Mouse (Mus musculus) ES-E14 (cell line): ENCODE results near the gene Plch2. TPM values are rescaled to one million over a fixed set of nuclear protein-coding genes. Genes with fewer than 3 reads are reported as not detected.

Source experiments
- DNase-seq: peaks from one replicate; pipeline ENCODE4 v3.0.0-alpha.2; 2013; ENCODE audit warnings: low read depth, low spot score
- H3K27ac ChIP-seq: 2 replicates; pipeline ENCODE4 v1.5.1; 2012; ENCODE audit warnings: low read depth, mild to moderate bottlenecking, low read length, moderate library complexity, mixed read lengths; ENCODE audit not compliant: poor library complexity, insufficient read depth, severe bottlenecking
- H3K36me3 ChIP-seq: 2 replicates; pipeline ENCODE4 v1.6.1; 2012; ENCODE audit warnings: mild to moderate bottlenecking, low read length, moderate library complexity, mixed read lengths; ENCODE audit not compliant: control insufficient read depth, poor library complexity, insufficient read depth, severe bottlenecking
- H3K4me1 ChIP-seq, 2 experiments: fragments of 150-350 bp in 1 of 2; sonication (generic) in 1 of 2; 2 replicates each; pipeline ENCODE4 v1.6.1; 2012; ENCODE audit warnings: low read length in 2 of 2, mild to moderate bottlenecking in 1 of 2, mixed read lengths in 1 of 2; ENCODE audit not compliant: control insufficient read depth in 2 of 2, insufficient read depth in 2 of 2, poor library complexity in 1 of 2
- H3K4me3 ChIP-seq, 2 experiments: fragments of 150-350 bp in 1 of 2; sonication (generic) in 1 of 2; 2 replicates each; pipeline ENCODE4 v1.5.1; 2012; ENCODE audit warnings: low read length in 2 of 2, low read depth in 1 of 2, mild to moderate bottlenecking in 1 of 2, mixed read lengths in 1 of 2; ENCODE audit not compliant: insufficient read depth in 1 of 2, poor library complexity in 1 of 2, severe bottlenecking in 1 of 2
- H3K9ac ChIP-seq: 2 replicates; pipeline ENCODE4 v1.6.1; 2012; ENCODE audit warnings: low read depth, mild to moderate bottlenecking, low read length, mixed read lengths; ENCODE audit not compliant: poor library complexity, insufficient read depth, severe bottlenecking
- H3K9me3 ChIP-seq: fragments of 150-350 bp; sonication (generic); 2 replicates; pipeline ENCODE4 v1.6.1; 2012; ENCODE audit warnings: low read depth, mild to moderate bottlenecking, low read length; ENCODE audit not compliant: control insufficient read depth, insufficient read depth
- CHD2 ChIP-seq: IDR thresholded peaks from 2 replicates; pipeline ENCODE4 v1.6.1; 2014; ENCODE audit warnings: mild to moderate bottlenecking, low read depth, low read length, inconsistent platforms
- HCFC1 ChIP-seq: IDR thresholded peaks from 2 replicates; pipeline ENCODE4 v1.6.1; 2012; ENCODE audit warnings: low read length, inconsistent platforms, borderline replicate concordance; ENCODE audit not compliant: insufficient read depth
- MAFK ChIP-seq: IDR thresholded peaks from 2 replicates; pipeline ENCODE4 v1.6.1; 2014; ENCODE audit warnings: mild to moderate bottlenecking, low read depth, low read length, inconsistent platforms; ENCODE audit not compliant: insufficient read depth
- ZC3H11A ChIP-seq: IDR thresholded peaks from 2 replicates; pipeline ENCODE4 v1.6.1; 2012; ENCODE audit warnings: low read depth, mild to moderate bottlenecking, inconsistent platforms, low read length, borderline replicate concordance
- ZNF384 ChIP-seq: IDR thresholded peaks from 2 replicates; pipeline ENCODE4 v1.6.1; 2012; ENCODE audit warnings: low read depth, low read length, inconsistent platforms
- in situ Hi-C, 2 experiments: fragments of 600-800 bp; cut with MboI; formaldehyde crosslinking; loops; one replicate each; pipeline ENCODE4 v1.15.1; 2025; ENCODE audit warnings: low sequenced_read_pairs in 2 of 2, inconsistent platforms in 1 of 2; ENCODE audit not compliant: unreplicated experiment in 2 of 2
- total RNA-seq: library from RNA; depleted of rRNA; stranded (reverse); fragments of 300-350 nt; gene quantifications from 2 replicates; pipeline ENCODE4 v1.2.3, GENCODE M21; 2012

Plch2 gene
- total RNA-seq, 1 experiment: 0.94 TPM

DNA sequence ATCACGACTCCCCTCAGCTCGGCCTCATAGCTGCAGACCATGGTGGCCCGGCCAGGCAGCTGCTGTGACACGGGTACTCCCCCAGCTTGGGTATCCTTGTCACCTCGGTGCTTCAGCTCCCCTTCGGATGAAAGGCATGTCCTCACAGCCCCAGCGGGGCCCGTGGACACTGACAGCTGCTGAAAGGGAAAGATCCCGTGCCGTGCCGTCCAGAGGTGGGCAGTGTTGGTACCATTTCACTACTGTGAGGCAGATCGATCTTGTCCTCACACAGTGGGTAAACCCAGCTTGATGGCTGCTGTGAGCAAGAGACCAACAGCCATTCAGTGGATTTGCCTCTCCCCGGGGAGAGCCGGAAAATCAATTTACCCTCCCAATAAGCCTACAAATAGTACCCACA lies 42.3 kb downstream of the Plch2 start:
- no peak for DNase-seq
- peaks cover 0 to 3% of the 10 kb centered on the region in 2 experiments; a peak in 1 of 4 replicates for H3K4me1 ChIP-seq
- in situ Hi-C loops: no loop called here
- H3K36me3 ChIP-seq: no peaks in the 10 kb centered on the region
- H3K27ac ChIP-seq: no peak overlapping the region
- no peak overlapping the region for H3K4me3 ChIP-seq
- H3K9me3 ChIP-seq: no peaks in the 10 kb centered on the region
- TF ChIP-seq MAFK (no peak), ZNF384 (no peak), ZC3H11A (no peak), CHD2 (no peak), HCFC1 (no peak)
- no peak overlapping the region for H3K9ac ChIP-seq

DNA sequence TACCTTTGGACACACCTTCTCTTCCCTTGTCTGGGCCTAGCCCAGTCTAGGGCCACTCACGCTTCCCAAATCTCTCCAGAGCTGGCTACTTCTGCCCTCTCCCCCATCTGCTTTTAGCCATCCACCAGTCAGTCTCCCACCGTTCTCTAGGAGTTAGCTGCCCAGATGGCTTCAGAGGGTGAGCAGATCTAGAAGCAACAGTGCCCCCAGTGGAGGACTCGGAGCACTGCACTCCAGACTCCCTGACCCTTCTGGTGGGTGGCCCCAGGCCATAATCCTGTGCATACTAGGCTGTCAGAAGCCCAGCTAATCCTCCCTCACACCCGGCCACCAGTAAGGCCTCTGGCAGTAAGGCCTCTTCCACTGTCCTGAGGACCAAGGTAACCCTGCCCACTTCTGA lies 43.8 kb downstream of the Plch2 start:
- no peaks in the 10 kb centered on the region for H3K36me3 ChIP-seq
- no peak overlapping the region for H3K9ac ChIP-seq
- no peak overlapping the region for H3K4me3 ChIP-seq
- H3K9me3 ChIP-seq: no peaks in the 10 kb centered on the region
- no peaks in the 10 kb centered on the region for H3K4me1 ChIP-seq
- no peak overlapping the region for H3K27ac ChIP-seq
- in situ Hi-C loops: no loop called here
- DNase-seq: peak; percentile 75
- TF ChIP-seq ZC3H11A: peak; percentile 16; the same call in 1 of the 2 replicates
- TF ChIP-seq CHD2: no peak
- TF ChIP-seq ZNF384: no peak
- TF ChIP-seq MAFK: no peak
- TF ChIP-seq HCFC1: no peak

DNA sequence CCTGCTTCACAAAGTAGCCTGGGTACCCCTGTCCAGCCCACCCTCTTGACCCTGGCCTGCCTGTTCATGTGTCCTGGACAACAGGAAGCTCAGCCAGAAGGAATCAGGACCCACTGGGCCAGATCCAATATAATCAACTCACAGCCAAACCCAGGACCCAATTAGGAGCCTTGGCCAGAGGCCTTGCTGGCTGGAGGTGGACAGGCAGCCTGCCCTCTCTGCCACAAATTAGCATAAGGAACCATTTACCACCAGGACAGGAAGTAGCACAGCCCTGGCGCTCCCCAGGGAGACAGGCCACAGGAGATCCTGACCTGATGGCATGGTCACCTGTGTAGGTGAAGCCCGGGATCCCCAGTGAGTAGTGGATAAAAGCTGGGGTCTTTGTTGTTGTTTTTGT lies 44.5 kb downstream of the Plch2 start:
- H3K36me3 ChIP-seq: no peaks in the 10 kb centered on the region
- no peak for DNase-seq
- no peak for TF ChIP-seq MAFK
- no peak for TF ChIP-seq HCFC1
- TF ChIP-seq ZC3H11A: no peak
- no peak for TF ChIP-seq CHD2
- no peak for TF ChIP-seq ZNF384
- no peaks in the 10 kb centered on the region for H3K4me1 ChIP-seq
- H3K9me3 ChIP-seq: no peaks in the 10 kb centered on the region
- in situ Hi-C loops: no loop called here
- H3K9ac ChIP-seq: no peak overlapping the region
- H3K27ac ChIP-seq: no peak overlapping the region
- H3K4me3 ChIP-seq: no peak overlapping the region

DNA sequence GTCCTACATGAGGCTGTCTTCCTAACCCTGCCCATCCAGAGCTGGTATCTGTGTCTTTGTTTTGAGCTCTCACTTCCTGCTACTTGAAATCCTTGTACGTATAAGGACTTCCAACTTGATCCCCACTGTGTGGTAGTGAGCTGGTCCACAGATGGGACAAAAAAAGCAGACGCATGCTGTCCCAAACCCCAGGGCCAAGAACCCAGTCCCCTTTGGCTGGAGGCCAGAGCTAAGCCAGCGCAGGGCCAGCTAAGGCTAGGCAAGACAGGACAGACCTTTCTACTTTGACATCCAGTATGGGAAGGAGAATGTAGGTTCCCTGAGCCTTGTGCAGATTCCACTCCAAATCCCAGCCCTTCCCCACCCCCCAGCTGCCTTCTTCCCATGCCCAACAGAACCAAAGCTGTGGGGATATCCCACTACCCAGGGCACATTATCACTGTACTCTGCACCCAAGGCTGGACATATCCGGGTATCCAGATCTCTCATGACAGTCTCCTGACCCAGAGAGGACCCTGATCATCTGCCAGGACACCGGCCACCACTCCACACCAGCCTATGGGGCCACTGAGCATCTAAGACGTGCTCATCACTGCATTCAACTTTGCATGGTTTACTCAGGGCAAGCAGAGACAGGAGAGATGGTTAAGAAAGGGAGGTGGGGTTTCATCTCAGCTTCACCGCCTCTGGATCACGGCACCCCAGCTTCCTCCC lies 45.1 kb downstream of the Plch2 start:
- Histone ChIP-seq H3K36me3 (no peaks in the 10 kb centered on the region), H3K4me3 (no peak overlapping the region), H3K27ac (no peak overlapping the region), H3K9ac (no peak overlapping the region), H3K9me3 (no peaks in the 10 kb centered on the region), H3K4me1 (no peaks in the 10 kb centered on the region)
- in situ Hi-C loops: no loop called here
- TF ChIP-seq CHD2 (no peak), MAFK (no peak), HCFC1 (no peak), ZC3H11A (no peak), ZNF384 (no peak)
- no peak for DNase-seq

DNA sequence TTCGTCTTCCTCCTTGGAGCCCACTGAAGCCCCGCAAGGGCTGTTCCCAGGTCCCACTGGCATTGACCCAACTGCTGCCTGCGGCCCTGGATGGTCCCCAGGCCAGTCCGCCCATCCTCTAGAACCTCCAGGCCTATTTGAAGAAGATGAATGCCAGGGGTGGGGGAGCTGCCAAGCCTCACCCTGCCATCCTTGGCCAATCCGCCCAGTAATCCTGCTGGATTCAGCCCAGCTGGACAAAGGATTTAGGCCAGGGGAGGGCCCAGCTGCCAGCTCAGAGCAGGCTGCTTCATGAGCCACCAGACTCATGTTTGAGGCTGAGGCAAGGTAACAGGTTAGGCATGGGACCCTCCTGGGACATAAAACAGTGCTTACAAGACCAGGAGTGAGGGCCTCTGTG lies 45.7 kb downstream of the Plch2 start:
- TF ChIP-seq ZNF384 (no peak), CHD2 (no peak), MAFK (no peak), ZC3H11A (no peak)
- in situ Hi-C loops: no loop called here
- H3K9ac ChIP-seq: no peak overlapping the region
- no peaks in the 10 kb centered on the region for H3K4me1 ChIP-seq
- no peaks in the 10 kb centered on the region for H3K36me3 ChIP-seq
- no peak overlapping the region for H3K4me3 ChIP-seq
- no peak for DNase-seq
- no peak overlapping the region for H3K27ac ChIP-seq
- H3K9me3 ChIP-seq: no peaks in the 10 kb centered on the region
